Mouse (Mus musculus) spleen, adult 18-20 months (tissue): ENCODE data around the gene Thrb.

ENCODE experiments used
- DNase-seq, 2 experiments: peaks; one replicate each; pipeline ENCODE4 v3.0.0; 2022; ENCODE audit warnings: mixed read lengths in 2 of 2

Thrb gene

GRCm38 (mm10) chr14:17785370-17785769 is 125.3 kb downstream of the Thrb start:
- no peak for DNase-seq

- no peak for DNase-seq
Measured at GRCm38 (mm10) chr14:17786249-17786648, 126.2 kb downstream of the Thrb start.

GRCm38 (mm10) chr14:17803934-17804602 is 144.0 kb downstream of the Thrb start:
- DNase-seq, result no peak

- DNase-seq, result no peak
Measured at GRCm38 (mm10) chr14:17811051-17811450, 151.0 kb downstream of the Thrb start.

- DNase-seq, result no peak
Measured at GRCm38 (mm10) chr14:17812414-17812813, 152.4 kb downstream of the Thrb start.

GRCm38 (mm10) chr14:17815103-17815502 is 155.0 kb downstream of the Thrb start:
- DNase-seq, result no peak

- no peak for DNase-seq
Measured at GRCm38 (mm10) chr14:17818086-17818485, 158.0 kb downstream of the Thrb start.

GRCm38 (mm10) chr14:17822754-17823153 is 162.7 kb downstream of the Thrb start:
- no peak for DNase-seq

- no peak for DNase-seq
Measured at GRCm38 (mm10) chr14:17827401-17827800, 167.3 kb downstream of the Thrb start.

- no peak for DNase-seq
Measured at GRCm38 (mm10) chr14:17835738-17836137, 175.7 kb downstream of the Thrb start.

- no peak for DNase-seq
Measured at GRCm38 (mm10) chr14:17836766-17837165, 176.7 kb downstream of the Thrb start.

- no peak for DNase-seq
Measured at GRCm38 (mm10) chr14:17845003-17845697, 185.1 kb downstream of the Thrb start.

- DNase-seq, result no peak
Measured at GRCm38 (mm10) chr14:17845871-17846270, 185.8 kb downstream of the Thrb start.

GRCm38 (mm10) chr14:17846700-17847099 is 186.6 kb downstream of the Thrb start:
- DNase-seq, result no peak

- no peak for DNase-seq
Measured at GRCm38 (mm10) chr14:17847211-17847610, 187.2 kb downstream of the Thrb start.

- no peak for DNase-seq
Measured at GRCm38 (mm10) chr14:17850355-17850754, 190.3 kb downstream of the Thrb start.

GRCm38 (mm10) chr14:17852236-17852635 is 192.2 kb downstream of the Thrb start:
- no peak for DNase-seq

- no peak for DNase-seq
Measured at GRCm38 (mm10) chr14:17859790-17860385, 199.8 kb downstream of the Thrb start.

GRCm38 (mm10) chr14:17862651-17863050 is 202.6 kb downstream of the Thrb start:
- DNase-seq, result no peak

GRCm38 (mm10) chr14:17863701-17864320 is 203.8 kb downstream of the Thrb start:
- DNase-seq, result no peak

- no peak for DNase-seq
Measured at GRCm38 (mm10) chr14:17868326-17868725, 208.3 kb downstream of the Thrb start.

- no peak for DNase-seq
Measured at GRCm38 (mm10) chr14:17875946-17876345, 215.9 kb downstream of the Thrb start.

- no peak for DNase-seq
Measured at GRCm38 (mm10) chr14:17879446-17879845, 219.4 kb downstream of the Thrb start.

- no peak for DNase-seq
Measured at GRCm38 (mm10) chr14:17884884-17885283, 224.8 kb downstream of the Thrb start.
